Mouse (Mus musculus): Measurements from ENCODE around the gene Gpr132.

Gene Gpr132

DNA sequence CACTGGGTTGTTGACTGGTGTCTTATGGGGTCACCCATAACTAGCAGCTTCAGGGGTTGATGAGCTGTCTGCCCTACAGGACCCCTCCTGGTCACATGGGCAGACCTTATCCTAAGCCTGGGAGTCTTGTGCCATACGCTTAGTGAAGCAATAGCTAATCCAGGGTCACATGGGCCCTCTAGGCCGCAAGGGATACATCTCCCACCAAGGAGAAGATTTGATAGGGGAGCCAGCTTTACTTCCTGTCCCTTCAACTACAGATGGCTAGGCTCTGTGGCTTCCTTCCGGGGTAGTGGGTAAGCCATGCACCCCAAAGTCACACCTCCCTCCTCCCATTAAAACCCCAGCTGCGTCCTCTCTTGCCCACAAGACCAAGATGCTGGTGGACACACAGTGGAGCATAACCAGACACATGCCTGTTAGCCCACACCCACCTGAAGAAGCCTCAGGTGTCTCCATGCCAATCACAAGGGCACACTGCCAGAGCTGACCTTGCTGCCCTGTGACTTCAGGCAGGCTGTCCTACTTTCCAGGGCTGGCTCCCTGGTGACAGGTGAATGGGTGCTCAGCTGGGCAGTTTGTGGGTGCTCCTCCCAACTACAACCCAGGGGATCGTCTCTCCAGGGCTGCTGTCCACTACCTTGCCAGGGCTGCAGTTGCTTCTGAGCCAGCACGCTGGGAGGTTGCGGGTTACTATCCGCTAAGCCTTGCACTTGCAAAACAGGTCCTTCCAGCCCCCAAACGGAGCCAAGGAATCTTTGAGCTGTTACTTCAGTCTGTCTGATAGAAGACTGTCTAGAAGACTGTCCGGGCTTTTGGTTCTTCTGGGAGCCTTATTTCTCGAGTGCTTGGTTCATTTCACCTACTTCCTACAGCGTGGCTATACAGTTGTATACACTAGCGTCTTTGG lies at the start of gene Gpr132:
Gene Gpr132 (minus strand): TSS at position 51 of the 910 bp plus-strand sequence.
- DNase-seq (ENCODE audit: low read depth, low spot score): no peak

DNA sequence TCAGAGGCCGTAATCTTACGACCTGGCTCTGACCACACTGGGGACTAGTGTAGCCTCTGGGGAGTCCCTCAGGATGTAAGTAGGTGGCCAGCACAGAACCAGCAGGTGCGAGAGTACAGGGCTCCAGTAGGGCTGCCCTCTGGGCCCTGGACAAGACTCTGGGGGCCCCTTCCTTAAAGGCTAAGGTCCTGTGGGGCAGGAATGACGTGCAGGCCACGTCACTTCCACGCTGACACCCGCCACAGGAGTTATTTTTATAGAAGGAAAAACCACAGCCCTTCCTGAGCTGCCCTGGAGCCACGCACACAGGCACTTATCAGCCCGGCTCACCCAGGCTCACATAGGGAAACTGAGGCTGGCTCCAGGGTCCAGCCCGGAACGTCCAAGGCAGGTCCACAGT lies 49.5 kb upstream of the Gpr132 start:
- DNase-seq (ENCODE audit: low read depth, low spot score): no peak

DNA sequence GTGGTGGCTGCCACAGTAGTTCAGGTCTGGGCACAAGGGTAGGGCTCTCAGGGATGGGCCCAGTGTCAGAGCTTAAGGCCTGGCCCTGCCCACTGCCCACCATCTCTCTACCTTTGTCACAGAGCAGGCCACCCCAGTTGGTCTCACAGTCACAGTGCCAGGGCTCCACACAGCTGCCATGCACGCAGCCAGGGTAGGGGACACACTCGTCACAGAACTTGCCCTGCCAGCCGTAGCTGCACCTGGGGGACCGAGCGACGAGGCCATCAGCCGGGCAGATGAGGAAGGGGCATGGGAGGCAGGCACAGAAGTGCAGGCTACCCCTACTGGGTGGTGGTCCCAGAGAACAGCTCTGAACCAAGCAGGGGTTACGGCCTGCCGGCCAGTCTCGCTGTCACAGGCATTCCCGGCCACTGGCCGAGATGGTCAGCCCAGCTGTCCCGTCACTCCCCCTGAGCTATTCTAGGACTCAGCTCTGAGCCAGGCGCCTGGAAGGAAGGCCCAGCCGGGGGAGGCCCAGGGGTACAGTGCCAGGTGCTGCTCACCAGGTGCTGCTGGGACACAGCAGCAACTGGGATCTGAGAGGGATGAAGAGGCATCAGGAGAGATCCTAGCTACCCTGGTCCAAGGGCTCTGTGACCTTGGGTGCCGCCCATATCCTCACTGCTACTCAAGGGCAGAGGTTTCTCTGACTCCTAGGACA lies 48.8 kb upstream of the Gpr132 start:
- DNase-seq (ENCODE audit: low read depth, low spot score): no peak

DNA sequence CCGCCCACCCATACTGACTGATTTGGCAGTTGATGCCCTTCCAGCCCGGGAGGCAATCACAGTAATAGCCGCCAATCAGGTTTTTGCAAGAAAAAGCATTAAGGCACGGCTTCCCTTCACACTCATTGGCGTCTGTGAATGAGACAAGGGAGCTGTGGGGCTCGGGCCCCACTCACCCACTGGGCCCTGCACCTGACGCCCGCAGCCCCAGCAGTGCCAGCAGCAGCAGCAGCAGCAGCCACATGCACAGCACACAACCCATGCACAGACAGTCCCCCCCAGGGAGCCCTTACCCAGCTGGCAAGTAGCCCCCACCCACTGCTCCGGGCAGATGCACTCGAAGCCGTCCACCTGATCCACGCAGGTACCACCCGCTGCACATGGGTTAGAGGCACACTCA lies 47.6 kb upstream of the Gpr132 start:
- no peak for DNase-seq (ENCODE audit: low read depth, low spot score)

DNA sequence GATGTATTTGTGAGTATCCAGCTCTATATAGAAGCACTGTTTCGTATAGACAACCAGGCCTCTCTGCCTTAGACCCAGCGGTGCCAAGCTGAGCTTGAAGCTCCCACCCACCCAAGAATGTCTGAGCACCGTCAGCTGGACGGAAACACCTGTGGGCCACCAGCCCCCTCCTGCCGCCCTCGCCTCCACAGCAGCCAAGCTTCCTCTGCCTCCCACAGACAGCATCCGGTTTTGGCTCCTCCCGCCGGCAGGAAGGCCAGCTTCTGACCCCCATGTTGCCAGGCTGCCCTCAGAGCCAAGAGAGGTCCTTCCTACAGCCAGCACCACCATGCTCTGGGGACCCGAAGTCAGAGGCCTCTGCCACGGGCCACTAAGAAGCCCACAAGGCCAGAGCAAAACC lies 46.5 kb upstream of the Gpr132 start:
- DNase-seq (ENCODE audit: low read depth, low spot score): no peak

DNA sequence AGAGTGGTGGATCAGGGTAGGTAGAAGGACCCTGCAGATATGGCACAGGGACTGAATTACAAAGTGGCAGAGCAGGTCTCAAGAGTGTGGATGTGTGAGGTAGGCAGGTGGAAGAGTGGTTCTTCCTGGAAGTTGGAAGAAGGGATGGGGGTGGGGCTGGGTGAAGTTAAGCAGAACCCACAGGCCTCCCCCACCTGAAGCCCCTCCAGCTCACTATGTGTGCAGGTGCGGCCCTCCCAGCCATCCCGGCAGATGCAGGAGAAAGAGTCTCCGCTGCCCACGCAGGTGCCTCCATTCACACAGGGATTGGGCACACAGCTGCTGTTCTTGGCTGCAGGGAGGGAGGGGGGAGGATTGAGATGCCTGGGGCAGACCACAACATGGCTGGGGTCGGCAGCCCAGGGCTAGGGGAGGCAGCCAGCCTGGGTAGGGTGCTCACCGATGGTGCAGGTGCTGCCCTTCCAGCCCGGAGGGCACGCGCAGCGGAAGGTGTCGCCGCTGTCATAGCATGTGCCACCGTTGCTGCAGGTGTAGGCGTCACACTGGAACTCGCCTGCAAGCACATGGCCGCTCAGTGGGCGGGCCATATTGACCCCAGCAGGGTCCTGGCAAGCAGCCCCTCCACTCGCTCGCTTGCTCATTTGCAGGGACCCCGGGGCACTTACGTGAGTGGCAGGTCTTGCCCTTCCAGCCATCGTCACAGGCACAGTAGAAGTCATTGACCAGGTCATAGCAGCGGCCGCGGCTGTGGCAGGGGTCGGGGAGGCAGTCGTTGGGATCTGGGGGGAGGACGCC lies 45.1 kb upstream of the Gpr132 start:
- no peak for DNase-seq (ENCODE audit: low read depth, low spot score)

DNA sequence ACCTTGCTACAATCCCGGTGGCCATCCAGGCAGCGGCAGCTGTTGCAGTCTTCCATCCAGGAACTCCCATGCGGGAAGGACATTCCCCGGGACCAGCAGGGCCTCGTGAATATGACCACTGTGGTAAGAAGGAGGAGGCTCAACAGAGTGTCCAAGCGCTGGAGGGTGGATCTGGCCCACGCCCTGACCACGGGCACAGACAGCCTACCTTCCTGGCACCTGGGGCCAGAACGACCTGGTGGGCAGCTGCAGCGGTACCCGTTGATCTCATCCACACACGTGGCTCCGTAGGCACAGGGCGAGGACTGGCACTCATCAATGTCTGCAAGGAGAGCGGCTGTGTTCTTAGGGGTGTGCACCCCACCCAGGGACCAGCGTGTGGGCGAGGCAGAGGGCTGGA lies 43.7 kb upstream of the Gpr132 start:
- DNase-seq (ENCODE audit: low read depth, low spot score): no peak

DNA sequence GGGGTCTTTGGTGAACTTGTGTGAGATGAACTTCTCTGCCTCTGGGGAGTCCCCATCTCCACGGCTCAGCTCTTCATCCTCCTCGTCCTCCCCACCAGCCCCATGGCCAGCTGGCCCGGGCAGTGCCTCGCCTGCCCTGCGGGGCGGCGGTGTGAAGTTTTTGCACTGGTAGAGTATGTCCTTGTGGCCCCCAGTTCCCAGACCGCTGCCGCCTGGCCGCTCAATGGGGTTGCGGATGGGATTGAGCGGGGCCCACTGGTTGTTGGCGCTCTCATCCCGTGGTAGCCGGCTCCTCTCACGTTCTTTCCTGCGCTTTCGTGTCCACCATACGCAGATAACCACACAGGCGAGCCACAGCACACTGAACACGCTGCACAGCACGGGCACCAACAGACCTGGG lies 41.0 kb upstream of the Gpr132 start:
- DNase-seq (ENCODE audit: low read depth, low spot score): no peak

DNA sequence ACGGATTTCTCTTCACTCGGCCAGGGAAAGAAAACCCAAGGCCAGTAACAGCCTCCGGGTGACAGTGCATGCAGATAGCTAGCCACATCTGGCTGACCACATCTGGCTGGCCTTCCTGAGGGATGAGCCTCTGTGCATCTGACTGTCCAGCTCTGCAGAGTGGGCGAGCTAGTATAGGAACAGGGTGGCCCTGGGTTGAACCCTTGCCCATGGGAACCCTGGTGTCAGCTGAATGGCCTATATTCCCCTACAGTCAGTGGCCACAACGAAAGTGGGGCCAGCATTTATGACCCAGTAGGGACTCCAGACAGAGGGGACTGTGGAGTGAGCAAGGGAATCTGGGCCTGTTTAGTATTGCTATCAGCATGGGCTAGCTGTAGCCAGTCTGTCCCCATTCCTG lies 37.0 kb upstream of the Gpr132 start:
- DNase-seq (ENCODE audit: low read depth, low spot score): no peak

DNA sequence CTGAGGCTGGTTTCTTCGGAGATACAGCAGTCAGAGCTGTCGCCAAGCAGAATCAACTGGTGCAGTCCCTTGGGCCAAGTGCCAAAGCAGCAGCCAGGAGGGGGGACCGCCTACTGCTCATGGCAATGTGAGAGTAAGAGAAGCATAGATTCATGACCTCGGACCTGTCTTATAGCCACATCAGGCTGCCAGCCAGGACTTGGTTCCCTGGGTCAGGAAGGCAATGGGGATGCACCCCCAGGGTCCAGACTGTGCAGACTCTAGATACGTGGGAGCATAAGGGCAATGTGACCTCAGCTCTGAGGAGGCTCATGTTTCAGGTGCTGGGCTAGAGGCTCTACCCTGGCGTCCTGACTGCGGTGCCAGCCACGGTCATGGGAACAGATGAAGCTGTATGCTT lies 35.9 kb upstream of the Gpr132 start:
- no peak for DNase-seq (ENCODE audit: low read depth, low spot score)

DNA sequence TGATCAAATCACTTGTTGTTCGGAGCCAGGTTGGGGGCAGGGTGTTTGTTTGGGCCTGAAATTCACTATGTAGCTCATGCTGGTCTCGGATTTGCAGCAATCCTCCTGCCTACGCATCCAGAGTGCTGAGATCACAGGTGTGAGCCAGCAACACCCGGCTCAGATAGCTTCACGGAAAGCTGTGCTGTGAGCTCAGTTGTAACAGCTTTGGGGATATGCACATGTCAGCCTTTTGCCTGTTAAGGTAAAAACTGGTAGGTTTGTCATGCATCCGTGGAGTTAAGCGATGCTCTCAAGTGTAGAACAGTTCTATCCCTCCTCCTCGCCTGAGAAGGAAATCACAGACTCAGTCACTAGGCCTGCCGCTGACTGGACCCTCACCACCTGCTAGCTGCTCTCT lies 32.6 kb upstream of the Gpr132 start:
- DNase-seq (ENCODE audit: low read depth, low spot score): no peak

DNA sequence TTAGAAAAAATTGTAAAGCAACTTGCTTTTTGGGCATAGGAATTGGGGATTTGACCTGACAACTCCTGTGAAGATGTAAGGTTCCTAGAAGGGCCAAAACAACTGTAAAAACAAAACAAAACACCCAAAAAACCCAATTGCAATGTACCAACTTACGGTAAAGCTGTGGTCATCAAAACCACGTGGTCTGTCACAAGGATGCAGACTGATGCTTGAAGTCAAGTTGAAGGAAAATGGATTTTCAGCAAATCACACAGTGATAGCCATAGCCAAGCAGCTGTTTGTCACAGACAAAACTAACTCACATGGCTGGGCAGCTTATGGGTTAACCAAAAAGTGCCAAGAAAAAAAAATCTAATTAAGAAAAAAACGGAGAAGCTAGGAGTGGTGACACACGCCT lies 30.9 kb upstream of the Gpr132 start:
- no peak for DNase-seq (ENCODE audit: low read depth, low spot score)

DNA sequence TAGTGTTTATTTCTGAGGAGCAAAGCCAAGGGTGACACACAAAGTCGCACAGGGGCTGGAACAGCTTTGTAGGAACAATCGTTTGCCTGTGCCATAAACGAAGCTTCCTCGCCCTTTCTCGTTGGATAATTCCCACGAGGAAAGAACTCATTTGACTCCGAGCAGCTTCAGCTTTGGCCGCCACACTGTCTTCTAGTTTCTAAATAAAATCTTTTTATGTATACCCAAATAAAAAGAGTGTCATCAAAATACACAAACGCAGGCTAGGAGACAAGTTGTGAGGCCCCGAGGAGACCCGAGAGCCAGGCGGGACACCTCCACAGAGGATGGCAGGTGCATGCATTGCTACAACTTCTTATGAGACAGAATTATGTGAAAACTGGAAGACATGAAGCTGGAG lies 30.3 kb upstream of the Gpr132 start:
- no peak for DNase-seq (ENCODE audit: low read depth, low spot score)

DNA sequence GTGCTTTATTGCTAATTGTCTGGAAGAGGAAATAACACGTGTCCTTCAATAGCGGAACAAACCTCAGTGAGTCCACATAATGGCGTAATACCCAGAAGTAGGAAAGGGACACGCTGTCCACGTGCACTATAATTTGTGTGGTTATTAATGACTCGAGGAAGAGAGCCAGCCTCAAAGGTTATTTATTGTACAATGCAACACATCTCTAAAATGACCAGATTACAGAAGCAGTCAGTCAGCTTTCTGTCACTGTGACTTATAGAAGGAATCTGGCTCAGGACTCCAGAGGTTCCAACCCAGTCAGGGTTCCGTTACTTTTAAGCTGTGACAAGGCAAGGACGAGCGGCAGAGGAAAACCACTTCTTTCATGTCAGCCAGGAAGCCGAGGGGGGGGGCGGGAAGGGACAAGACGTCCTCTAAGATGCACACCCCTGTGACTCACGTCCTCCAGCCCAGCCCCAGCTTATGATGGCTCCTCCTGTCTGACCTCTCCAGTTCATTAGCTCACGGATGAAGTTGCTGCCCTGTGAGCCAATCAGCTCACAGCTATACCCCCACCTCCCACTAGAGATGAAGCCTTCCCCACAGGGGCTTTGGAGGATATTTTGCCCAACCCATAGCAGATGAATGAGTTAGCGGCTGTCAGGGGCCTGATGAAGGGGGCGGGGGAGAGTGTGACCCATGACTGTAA lies 29.6 kb upstream of the Gpr132 start:
- no peak for DNase-seq (ENCODE audit: low read depth, low spot score)

DNA sequence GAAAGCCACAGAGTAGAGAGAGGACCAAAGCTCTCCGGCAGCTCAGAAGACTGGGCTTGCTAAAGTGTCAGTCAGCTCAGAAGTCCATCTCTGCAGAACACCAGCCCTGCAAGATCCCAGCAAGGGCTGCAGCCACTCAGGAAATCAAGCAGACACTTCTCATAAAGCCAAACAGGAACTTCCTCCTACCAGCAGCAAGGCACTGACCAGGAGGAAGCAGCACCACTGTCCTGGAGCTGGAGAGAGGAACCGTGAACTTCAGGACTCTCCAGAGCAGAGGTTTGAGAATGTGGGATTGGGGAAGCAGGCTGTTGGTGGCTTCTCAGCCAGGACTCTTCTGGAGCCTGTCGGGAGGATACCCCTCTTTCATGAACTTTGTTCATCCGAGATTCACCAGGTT lies 26.9 kb upstream of the Gpr132 start:
- DNase-seq (ENCODE audit: low read depth, low spot score): no peak

DNA sequence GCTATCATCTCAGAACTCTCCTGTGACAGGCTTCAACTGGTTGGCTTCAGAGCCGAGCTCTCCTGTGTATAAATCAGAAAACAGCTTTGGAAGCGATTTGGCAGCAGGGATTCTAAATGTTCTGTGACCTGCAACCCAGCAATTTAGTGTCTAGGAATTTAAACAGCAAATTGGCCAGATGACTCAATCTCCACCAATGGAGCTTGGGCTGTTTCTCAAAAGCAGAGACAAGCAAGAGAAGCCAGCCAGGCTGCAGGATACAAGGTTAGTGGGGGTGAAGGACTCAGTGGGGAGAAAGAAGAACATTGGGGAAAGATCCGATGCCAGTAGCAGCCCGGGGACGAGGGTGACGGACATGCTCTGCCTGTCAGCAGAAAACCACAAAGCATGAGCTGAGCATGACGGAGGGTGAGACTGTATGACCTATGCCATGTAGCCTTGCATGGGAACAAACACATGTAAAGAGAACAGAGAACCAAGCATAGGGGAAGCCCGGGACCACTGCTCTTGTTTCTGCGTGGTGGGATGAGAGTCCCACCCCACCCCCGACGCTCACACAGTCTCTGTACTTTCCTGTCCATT lies 26.4 kb upstream of the Gpr132 start:
- no peak for DNase-seq (ENCODE audit: low read depth, low spot score)

DNA sequence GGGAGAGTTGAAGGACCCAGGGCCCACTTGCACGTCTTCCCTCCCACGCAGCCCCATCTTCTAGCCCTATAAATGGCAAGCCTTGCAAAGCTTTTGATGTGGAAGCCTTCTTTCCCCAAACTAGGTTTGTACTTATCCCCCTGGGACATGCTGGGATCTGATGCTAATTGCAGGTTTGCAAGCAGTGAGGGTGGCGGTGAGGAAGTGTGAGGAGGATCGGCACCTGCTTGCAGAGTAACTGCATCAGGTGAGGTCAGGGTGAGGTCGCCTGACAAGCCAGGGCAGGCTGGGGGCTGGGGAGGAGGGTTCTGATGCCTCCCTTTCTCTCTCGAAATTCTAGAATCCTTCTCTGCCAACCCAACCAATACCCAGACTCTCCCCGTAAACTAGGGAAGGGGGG lies 17.4 kb upstream of the Gpr132 start:
- no peak for DNase-seq (ENCODE audit: low read depth, low spot score)

DNA sequence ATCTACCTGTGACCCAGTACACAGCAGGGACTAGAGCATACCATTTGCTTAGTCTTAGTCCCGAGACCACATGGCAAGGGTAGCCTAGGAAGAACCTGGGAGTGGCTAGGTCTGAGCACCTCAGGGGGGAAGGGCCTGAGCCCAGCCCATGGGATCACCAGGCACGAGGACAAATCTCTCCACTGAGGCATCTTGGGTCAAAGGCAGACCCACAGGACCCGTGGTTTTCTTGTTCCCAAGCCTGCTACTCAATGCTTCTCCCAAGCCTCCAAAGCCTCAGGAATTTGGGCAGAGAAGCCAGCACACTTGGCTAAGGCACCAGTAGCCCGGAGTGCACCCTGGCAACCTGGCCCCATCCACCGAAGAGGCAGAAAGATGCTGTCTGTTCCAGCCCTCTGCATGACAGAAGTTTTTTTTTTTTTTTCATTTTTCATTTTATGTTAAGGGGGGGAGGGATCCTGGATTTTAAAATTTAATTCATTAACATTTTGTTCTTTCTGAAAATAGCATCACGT lies 13.3 kb upstream of the Gpr132 start:
- no peak for DNase-seq (ENCODE audit: low read depth, low spot score)

DNA sequence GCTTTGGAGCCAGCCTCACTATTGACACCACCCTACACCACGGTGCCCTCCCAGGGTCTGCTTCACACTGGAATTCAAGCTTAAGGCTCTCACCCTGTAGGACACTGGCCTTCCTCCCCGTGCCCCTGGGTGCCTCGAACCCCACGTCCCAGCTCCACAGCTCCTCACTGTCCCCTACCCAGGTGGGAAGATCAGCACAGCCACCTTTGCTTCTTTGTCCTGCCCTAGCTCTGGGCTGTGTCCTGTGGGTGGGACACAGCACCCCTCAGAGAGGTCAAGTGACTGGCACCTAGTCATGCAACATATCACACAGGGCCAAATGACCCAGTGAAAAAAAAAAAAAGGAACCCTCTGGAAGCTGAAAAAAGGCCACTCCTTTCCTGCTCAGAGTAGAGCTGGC lies 12.6 kb upstream of the Gpr132 start:
- no peak for DNase-seq (ENCODE audit: low read depth, low spot score)

DNA sequence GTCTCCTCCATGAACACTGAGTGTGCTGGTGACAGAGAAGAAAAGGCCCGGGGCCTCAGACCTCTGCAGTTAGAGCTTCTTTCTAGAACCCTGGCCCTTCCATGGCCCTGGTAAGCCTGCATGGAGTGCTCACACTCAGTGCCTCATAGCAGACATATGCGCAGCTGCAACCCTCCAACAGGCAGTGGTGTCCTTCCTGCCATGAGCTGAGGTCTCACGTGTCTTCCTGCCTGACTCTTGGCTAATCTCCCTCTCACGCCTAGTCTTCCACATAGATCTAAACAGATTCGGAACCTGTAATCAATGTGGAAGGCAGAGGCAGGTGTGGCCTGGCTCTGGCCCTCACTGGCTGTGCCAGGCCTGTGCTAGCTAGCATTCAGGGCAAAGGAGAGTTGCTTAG lies 11.7 kb upstream of the Gpr132 start:
- DNase-seq (ENCODE audit: low read depth, low spot score): no peak

DNA sequence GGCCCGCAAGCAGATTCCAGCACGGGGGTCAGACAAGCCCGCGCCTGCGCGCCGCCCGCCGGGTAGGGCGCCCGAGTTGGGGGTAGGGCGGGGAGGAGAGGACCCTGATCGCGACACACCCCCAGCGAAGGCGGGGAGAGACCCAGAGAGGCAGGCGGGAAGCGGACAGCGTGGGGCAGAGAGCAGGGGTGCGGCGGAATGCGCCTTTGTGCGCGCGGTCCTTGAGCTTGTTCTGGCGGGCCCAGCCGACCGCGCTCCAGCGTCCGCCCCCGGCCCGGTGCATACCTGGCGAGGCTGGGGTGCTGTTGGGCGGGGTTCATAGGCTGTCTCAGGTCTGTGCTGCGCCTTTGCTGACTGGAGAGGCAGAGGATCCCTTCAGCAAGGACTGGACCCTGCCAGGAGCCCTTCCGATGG lies 9.6 kb upstream of the Gpr132 start:
- no peak for DNase-seq (ENCODE audit: low read depth, low spot score)

Data from c-Kit-negative CD71-positive TER-119-positive erythroid progenitor cells, embryonic 14.5 days (primary cell).